Mouse (Mus musculus): ENCODE measurements around the gene Gm8237. TPM values are rescaled to one million over a fixed set of nuclear protein-coding genes. Genes with fewer than 3 reads are reported as not detected.
"Not testable (repeated sequence)": the region's sequence is repeated elsewhere in the genome, so short reads cannot be mapped to it uniquely, and the experiment has no call there.

The Gm8237 gene
- total RNA-seq (2014; fragmentation: Nextera tagmentation) (not detected in 2 replicates), total RNA-seq (2017) (not detected in 2 replicates), polyA plus RNA-seq (2012) (not detected in 2 replicates)

DNA sequence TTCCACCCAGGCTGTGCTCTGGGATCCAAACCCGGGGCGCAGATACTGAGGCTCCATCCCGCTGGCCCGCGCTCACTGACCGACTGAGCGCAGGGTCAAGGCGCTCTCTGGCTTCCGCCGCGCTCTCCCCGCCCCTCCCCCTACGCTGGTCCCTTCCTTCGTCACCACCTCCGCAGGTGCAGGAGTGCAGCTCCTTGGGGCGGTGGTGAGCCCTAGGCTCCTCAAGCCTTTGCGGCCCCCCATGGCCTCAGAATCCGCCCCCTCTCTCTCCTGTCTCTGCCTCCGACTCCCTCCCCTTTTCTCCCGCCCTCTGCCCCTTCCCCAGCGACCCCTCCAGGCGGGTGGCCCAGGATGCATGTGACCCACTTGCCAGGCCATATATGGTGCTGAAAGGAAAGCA lies at the start of gene Gm8237:
Gene Gm8237, minus strand, starts transcription at position 142 of the 400 bp plus-strand sequence.
- H3K36me3 ChIP-seq (replicated peaks); ATAC-seq (ENCODE audit: extremely low read depth, insufficient number of reproducible peaks, low FRiP score, poor library complexity, severe bottlenecking); H3K4me3 ChIP-seq (ENCODE audit: low read depth, low read length); H3K27me3 ChIP-seq (ENCODE audit: insufficient read depth, low read length); H3K4me1 ChIP-seq (ENCODE audit: insufficient read depth, low read depth, low read length); H3K9me3 ChIP-seq (replicated peaks); DNase-seq (ENCODE audit: low spot score): not testable (repeated sequence)

GRCm38 (mm10) chr14:5923276-5923675 lies 43.1 kb upstream of the Gm8237 start:
- not testable (repeated sequence) for H3K27me3 ChIP-seq (ENCODE audit: insufficient read depth, low read length); DNase-seq (ENCODE audit: low spot score); H3K4me1 ChIP-seq (ENCODE audit: insufficient read depth, low read depth, low read length); ATAC-seq (ENCODE audit: extremely low read depth, insufficient number of reproducible peaks, low FRiP score, poor library complexity, severe bottlenecking); H3K36me3 ChIP-seq (replicated peaks); H3K4me3 ChIP-seq (ENCODE audit: low read depth, low read length)
- peaks cover 17% of the 10 kb centered on the region for H3K9me3 ChIP-seq (replicated peaks)

DNA sequence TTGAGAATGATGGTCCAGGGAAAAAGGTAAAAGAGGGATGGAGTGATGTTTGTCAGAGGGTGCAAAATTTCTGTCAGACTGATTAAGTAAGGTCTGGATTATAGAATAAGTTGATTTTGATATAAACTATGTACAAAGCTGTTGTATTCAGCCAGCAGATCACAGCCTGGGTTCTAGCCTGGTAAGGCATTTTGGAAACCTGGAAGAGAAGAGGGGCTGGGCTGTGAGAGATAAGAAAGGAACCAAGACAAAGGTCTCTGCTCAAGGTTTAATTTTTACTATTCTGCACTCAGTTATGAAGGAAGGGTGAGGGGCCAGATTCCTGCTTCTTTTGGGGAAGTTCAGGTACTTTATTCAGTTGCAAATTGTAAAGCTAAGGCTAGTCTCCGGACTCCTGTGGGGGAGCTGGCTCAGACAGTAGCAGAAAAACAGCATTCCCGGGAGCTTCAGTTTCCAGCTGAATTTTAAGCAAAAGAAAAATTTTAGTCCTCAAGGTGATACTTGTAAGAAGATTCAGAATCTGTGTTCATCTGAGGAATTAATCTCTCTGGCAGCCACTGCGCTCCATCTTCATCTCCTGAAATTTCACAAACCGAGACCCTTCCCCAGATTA lies 38.3 kb upstream of the Gm8237 start:
- H3K4me3 ChIP-seq (ENCODE audit: low read depth, low read length); H3K27me3 ChIP-seq (ENCODE audit: insufficient read depth, low read length); H3K36me3 ChIP-seq (replicated peaks); ATAC-seq (ENCODE audit: extremely low read depth, insufficient number of reproducible peaks, low FRiP score, poor library complexity, severe bottlenecking); DNase-seq (ENCODE audit: low spot score); H3K4me1 ChIP-seq (ENCODE audit: insufficient read depth, low read depth, low read length); H3K9me3 ChIP-seq (replicated peaks): not testable (repeated sequence)

- ATAC-seq (ENCODE audit: extremely low read depth, insufficient number of reproducible peaks, low FRiP score, poor library complexity, severe bottlenecking); H3K4me1 ChIP-seq (ENCODE audit: insufficient read depth, low read depth, low read length); H3K9me3 ChIP-seq (replicated peaks); H3K4me3 ChIP-seq (ENCODE audit: low read depth, low read length); H3K36me3 ChIP-seq (replicated peaks); H3K27me3 ChIP-seq (ENCODE audit: insufficient read depth, low read length); DNase-seq (ENCODE audit: low spot score): not testable (repeated sequence)
Measured at GRCm38 (mm10) chr14:5913701-5914100, 33.5 kb upstream of the Gm8237 start.

DNA sequence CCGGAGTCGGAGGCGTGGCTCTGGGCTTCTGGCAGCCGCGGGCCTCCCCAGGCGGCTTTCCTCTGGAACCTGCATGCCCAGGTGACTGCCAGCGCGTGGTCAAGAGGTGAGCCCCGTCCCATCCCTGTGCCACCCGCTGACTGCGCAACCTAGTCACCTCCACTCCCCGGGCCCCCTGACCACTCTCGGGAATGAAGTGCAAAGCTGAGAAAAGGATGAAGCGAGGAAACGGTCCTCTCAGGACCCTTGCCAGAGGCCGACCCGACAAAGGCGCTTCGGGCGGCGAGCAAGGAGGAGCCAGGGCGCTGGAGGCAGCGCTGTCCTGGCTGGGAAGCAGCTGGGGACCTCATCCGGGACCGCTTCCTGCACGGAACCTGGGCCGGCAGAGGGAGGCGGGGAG lies 391 bp downstream of the Gm8237 start:
- not testable (repeated sequence) for ATAC-seq (ENCODE audit: extremely low read depth, insufficient number of reproducible peaks, low FRiP score, poor library complexity, severe bottlenecking); DNase-seq (ENCODE audit: low spot score); H3K4me1 ChIP-seq (ENCODE audit: insufficient read depth, low read depth, low read length)

GRCm38 (mm10) chr14:5879136-5879535 lies 1.0 kb downstream of the Gm8237 start:
- H3K4me1 ChIP-seq (ENCODE audit: insufficient read depth, low read depth, low read length); H3K36me3 ChIP-seq (replicated peaks); H3K27me3 ChIP-seq (ENCODE audit: insufficient read depth, low read length); DNase-seq (ENCODE audit: low spot score); H3K4me3 ChIP-seq (ENCODE audit: low read depth, low read length); ATAC-seq (ENCODE audit: extremely low read depth, insufficient number of reproducible peaks, low FRiP score, poor library complexity, severe bottlenecking); H3K9me3 ChIP-seq (replicated peaks): not testable (repeated sequence)

More for the DNA sequence above, 391 bp downstream of the Gm8237 start:
- H3K9me3 ChIP-seq (replicated peaks); H3K4me3 ChIP-seq (ENCODE audit: low read depth, low read length); H3K27me3 ChIP-seq (ENCODE audit: insufficient read depth, low read length); H3K36me3 ChIP-seq (replicated peaks): not testable (repeated sequence)

- not testable (repeated sequence) for ATAC-seq (ENCODE audit: extremely low read depth, insufficient number of reproducible peaks, low FRiP score, poor library complexity, severe bottlenecking); H3K4me1 ChIP-seq (ENCODE audit: insufficient read depth, low read depth, low read length); H3K27me3 ChIP-seq (ENCODE audit: insufficient read depth, low read length); H3K9me3 ChIP-seq (replicated peaks); H3K36me3 ChIP-seq (replicated peaks); H3K4me3 ChIP-seq (ENCODE audit: low read depth, low read length); DNase-seq (ENCODE audit: low spot score)
Measured at GRCm38 (mm10) chr14:5855911-5856310, 24.3 kb downstream of the Gm8237 start.

DNA sequence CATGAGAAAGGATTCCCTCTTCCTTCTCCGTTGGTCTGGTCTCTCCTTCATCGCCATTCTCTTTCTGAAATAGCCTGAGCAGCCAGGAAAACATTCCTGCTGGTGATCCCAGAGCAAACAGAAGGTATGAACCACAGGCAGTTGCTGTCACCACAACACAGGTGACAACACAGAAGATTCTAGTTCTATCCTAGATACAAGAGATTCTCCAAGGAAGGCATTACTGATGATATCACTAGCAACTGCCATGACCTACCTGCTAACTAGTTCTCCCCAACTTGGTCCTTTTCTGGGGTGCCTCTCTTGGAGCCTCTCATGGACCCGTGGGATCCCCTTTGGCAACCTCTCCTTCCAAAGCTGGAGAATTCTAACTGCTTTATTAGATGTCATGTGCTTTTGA lies 50.0 kb downstream of the Gm8237 start, which contains the start of gene Gm3424:
Gene Gm3424, minus strand, starts transcription at position 101 of the 400 bp plus-strand sequence.
- not testable (repeated sequence) for H3K4me1 ChIP-seq (ENCODE audit: insufficient read depth, low read depth, low read length); H3K27me3 ChIP-seq (ENCODE audit: insufficient read depth, low read length); DNase-seq (ENCODE audit: low spot score); H3K9me3 ChIP-seq (replicated peaks); H3K36me3 ChIP-seq (replicated peaks); H3K4me3 ChIP-seq (ENCODE audit: low read depth, low read length); ATAC-seq (ENCODE audit: extremely low read depth, insufficient number of reproducible peaks, low FRiP score, poor library complexity, severe bottlenecking)

- H3K9me3 ChIP-seq (replicated peaks); H3K36me3 ChIP-seq (replicated peaks); H3K4me1 ChIP-seq (ENCODE audit: insufficient read depth, low read depth, low read length); ATAC-seq (ENCODE audit: extremely low read depth, insufficient number of reproducible peaks, low FRiP score, poor library complexity, severe bottlenecking); H3K27me3 ChIP-seq (ENCODE audit: insufficient read depth, low read length); H3K4me3 ChIP-seq (ENCODE audit: low read depth, low read length); DNase-seq (ENCODE audit: low spot score): not testable (repeated sequence)
Measured at GRCm38 (mm10) chr14:5812699-5813356, 67.4 kb downstream of the Gm8237 start.

Other genes with a start within 250 kb of the Gm8237 start
- gene Gm8265, start 247.4 kb downstream of the Gm8237 start, total RNA-seq (2014; fragmentation: Nextera tagmentation): not detected in 2 replicates
- gene Gm8265, start 247.4 kb downstream of the Gm8237 start, total RNA-seq (2017): not detected in 2 replicates
- gene Gm8265, start 247.4 kb downstream of the Gm8237 start, polyA plus RNA-seq (2012): not detected in 2 replicates
- not detected in 2 replicates for gene Gm9603, start 192.9 kb downstream of the Gm8237 start, total RNA-seq (2014; fragmentation: Nextera tagmentation)
- gene Gm9603, start 192.9 kb downstream of the Gm8237 start, total RNA-seq (2017): 0.17 TPM in 1 of 2 replicates, not detected in the other
- not detected in 2 replicates for gene Gm9603, start 192.9 kb downstream of the Gm8237 start, polyA plus RNA-seq (2012)
- not detected in 2 replicates for gene Gm3373, start 138.8 kb downstream of the Gm8237 start, total RNA-seq (2014; fragmentation: Nextera tagmentation)
- 0.23 and 1.1 TPM in 2 replicates for gene Gm3373, start 138.8 kb downstream of the Gm8237 start, total RNA-seq (2017)
- not detected in 2 replicates for gene Gm3373, start 138.8 kb downstream of the Gm8237 start, polyA plus RNA-seq (2012)
- not detected in 2 replicates for gene Gm3383, start 72.4 kb downstream of the Gm8237 start, total RNA-seq (2014; fragmentation: Nextera tagmentation)
- gene Gm3383, start 72.4 kb downstream of the Gm8237 start, total RNA-seq (2017): 0.12 TPM in 1 of 2 replicates, not detected in the other
- not detected in 2 replicates for gene Gm3383, start 72.4 kb downstream of the Gm8237 start, polyA plus RNA-seq (2012)
- not detected in 2 replicates for gene Gm3424, start 50.1 kb downstream of the Gm8237 start, total RNA-seq (2014; fragmentation: Nextera tagmentation)
- gene Gm3424, start 50.1 kb downstream of the Gm8237 start, total RNA-seq (2017): not detected in 2 replicates
- not detected in 2 replicates for gene Gm3424, start 50.1 kb downstream of the Gm8237 start, polyA plus RNA-seq (2012)
- not detected in 2 replicates for gene Gm3248, start 81.4 kb upstream of the Gm8237 start, total RNA-seq (2014; fragmentation: Nextera tagmentation)
- gene Gm3248, start 81.4 kb upstream of the Gm8237 start, total RNA-seq (2017): not detected in 2 replicates
- not detected in 2 replicates for gene Gm3248, start 81.4 kb upstream of the Gm8237 start, polyA plus RNA-seq (2012)
- not detected in 2 replicates for gene Gm3453, start 98.8 kb upstream of the Gm8237 start, total RNA-seq (2014; fragmentation: Nextera tagmentation)
- 0.16 and 0.41 TPM in 2 replicates for gene Gm3453, start 98.8 kb upstream of the Gm8237 start, total RNA-seq (2017)
- not detected in 2 replicates for gene Gm3453, start 98.8 kb upstream of the Gm8237 start, polyA plus RNA-seq (2012)
- not detected in 2 replicates for gene Gm6337, start 177.9 kb upstream of the Gm8237 start, total RNA-seq (2014; fragmentation: Nextera tagmentation)
- 0.22 and 0.46 TPM in 2 replicates for gene Gm6337, start 177.9 kb upstream of the Gm8237 start, total RNA-seq (2017)
- not detected in 2 replicates for gene Gm6337, start 177.9 kb upstream of the Gm8237 start, polyA plus RNA-seq (2012)
- gene Gm8206, start 213.6 kb upstream of the Gm8237 start, total RNA-seq (2014; fragmentation: Nextera tagmentation): not detected in 2 replicates
- 0.11 TPM in 1 of 2 replicates, not detected in the other for gene Gm8206, start 213.6 kb upstream of the Gm8237 start, total RNA-seq (2017)
- gene Gm8206, start 213.6 kb upstream of the Gm8237 start, polyA plus RNA-seq (2012): not detected in 2 replicates
- gene Gm3468, start 228.3 kb upstream of the Gm8237 start, total RNA-seq (2014; fragmentation: Nextera tagmentation): not detected in 2 replicates
- gene Gm3468, start 228.3 kb upstream of the Gm8237 start, total RNA-seq (2017): not detected in 2 replicates
- not detected in 2 replicates for gene Gm3468, start 228.3 kb upstream of the Gm8237 start, polyA plus RNA-seq (2012)
- not detected in 2 replicates for gene Gm3476, start 245.4 kb upstream of the Gm8237 start, total RNA-seq (2014; fragmentation: Nextera tagmentation)
- not detected in 2 replicates for gene Gm3476, start 245.4 kb upstream of the Gm8237 start, total RNA-seq (2017)
- not detected in 2 replicates for gene Gm3476, start 245.4 kb upstream of the Gm8237 start, polyA plus RNA-seq (2012)